Mouse (Mus musculus) Patski (cell line): Measurements from ENCODE around the gene Sfxn1. TPM values are rescaled to one million over a fixed set of nuclear protein-coding genes. Genes with fewer than 3 reads are reported as not detected.

ENCODE experiments used
- ATAC-seq: fragments of 100-300 bp; one replicate; pipeline ENCODE4 v1.8.0; 2021
- CTCF ChIA-PET: fragments of 350-600 bp; sonication (Branson Sonifier 250); formaldehyde crosslinking; loops from one replicate; lab custom pipeline; 2022; ENCODE audit warnings: inconsistent platforms; lab: Charles Lee
- POLR2A ChIA-PET: fragments of 350-600 bp; sonication (Branson Sonifier 250); formaldehyde crosslinking; loops from one replicate; lab custom pipeline; 2022; ENCODE audit warnings: antibody characterized with exemption, inconsistent platforms; lab: Charles Lee
- DNase-seq: peaks from one replicate; pipeline ENCODE4 v3.0.0-alpha.2; 2011; ENCODE audit warnings: low read depth, low spot score
- H3K27me3 ChIP-seq: fragments of 371-371 bp; one replicate; pipeline ENCODE4 v1.5.1; 2021
- CTCF ChIP-seq: fragments of 100-300 bp; IDR thresholded peaks from one replicate; pipeline ENCODE4 v1.5.1; 2021
- in situ Hi-C: fragments of 300-500 bp; cut with MboI; formaldehyde crosslinking; loops from 3 replicates; pipeline ENCODE4 v1.11.1; 2018; ENCODE audit warnings: low pct_unique_long_range_greater_than_20kb, mixed read lengths
- polyA plus RNA-seq: library from polyadenylated mRNA; unstranded; gene quantifications from one replicate; pipeline ENCODE4 v1.2.3, GENCODE M21; 2021

Sfxn1 gene
- polyA plus RNA-seq, 1 experiment from 2014 or later = 157 TPM

DNA sequence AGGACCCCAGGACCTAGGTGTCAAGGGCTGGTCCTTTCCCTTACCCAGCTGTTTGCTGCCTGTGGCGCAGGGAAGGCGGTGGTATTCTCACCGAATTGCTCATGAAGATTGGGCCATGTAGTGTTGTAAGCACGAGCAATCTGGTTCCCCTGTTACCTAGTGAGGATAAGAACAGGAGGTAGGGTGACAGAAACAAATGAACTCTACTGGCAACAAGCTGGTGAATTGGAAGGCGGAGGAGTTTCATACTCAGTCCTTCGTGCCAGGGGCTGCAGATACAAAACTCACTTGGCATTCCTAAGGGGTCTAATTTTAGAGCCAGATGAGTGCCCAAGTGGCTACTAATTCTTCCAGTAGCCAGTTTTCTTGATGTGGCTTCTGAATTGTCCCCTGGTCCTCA lies 4.4 kb downstream of the Sfxn1 start:
- ATAC-seq = no peak
- TF ChIP-seq CTCF = no peak
- in situ Hi-C loops = no loop called here
- ChIA-PET POLR2A (no interaction called here), CTCF (interaction anchor here (1.0 to 1.6 kb wide), 3 partner anchors 12 to 21 kb away, joined by 3 read pairs; no protein-coding TSS in a partner anchor)
- DNase-seq = no peak
- H3K27me3 ChIP-seq = no peaks in the 10 kb centered on the region

DNA sequence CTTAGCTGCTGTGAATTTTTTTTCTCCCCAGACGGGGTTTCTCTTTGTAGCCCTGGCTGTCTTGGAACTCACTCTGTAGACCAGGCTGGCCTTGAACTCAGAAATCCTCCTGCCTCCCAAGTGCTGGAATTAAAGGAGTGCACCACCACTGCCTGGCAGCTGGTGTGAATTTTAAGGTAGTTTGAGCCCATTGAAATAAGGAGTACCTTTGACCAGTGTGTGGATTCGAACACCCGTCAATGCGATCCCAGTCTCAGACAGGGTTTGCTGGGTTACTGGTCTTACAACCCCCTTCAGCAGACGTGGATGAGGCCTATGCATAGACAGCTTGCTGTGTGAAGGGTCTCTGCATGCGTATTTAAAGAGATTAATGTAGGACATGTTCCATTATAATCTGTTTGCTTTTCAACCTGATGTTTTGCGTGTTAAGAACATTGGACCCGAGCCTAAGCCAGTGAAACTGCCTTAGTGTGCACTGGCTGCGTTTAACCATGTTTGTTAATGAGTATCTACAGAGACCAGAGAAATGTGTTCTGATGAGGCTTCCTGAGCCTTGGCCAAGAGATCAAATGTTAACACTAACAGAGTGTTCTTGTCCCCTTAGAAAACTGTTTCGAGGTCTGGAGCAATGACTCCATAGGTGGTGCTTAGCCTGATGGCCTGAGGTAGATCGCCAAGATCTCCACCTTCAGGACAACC lies 5.2 kb downstream of the Sfxn1 start:
- no peak for ATAC-seq
- ChIA-PET POLR2A (no interaction called here), CTCF (no interaction called here)
- in situ Hi-C loops = no loop called here
- no peak for TF ChIP-seq CTCF
- no peak for DNase-seq
- no peaks in the 10 kb centered on the region for H3K27me3 ChIP-seq

- no peaks in the 10 kb centered on the region for H3K27me3 ChIP-seq
- ChIA-PET POLR2A (no interaction called here), CTCF (no interaction called here)
- no peak for DNase-seq
- no peak for TF ChIP-seq CTCF
- in situ Hi-C loops = no loop called here
- no peak for ATAC-seq
Observed at GRCm38 (mm10) chr13:54077470-54078174, 6.0 kb downstream of the Sfxn1 start.

- no peaks in the 10 kb centered on the region for H3K27me3 ChIP-seq
- in situ Hi-C loops = no loop called here
- no peak for TF ChIP-seq CTCF
- ChIA-PET POLR2A (interaction anchor here (0.9 kb wide), 1 partner anchor 18 kb away, joined by 3 read pairs; no protein-coding TSS in a partner anchor), CTCF (interaction anchor here (1.2 kb wide), 1 partner anchor 9 kb away, joined by 4 read pairs; no protein-coding TSS in a partner anchor)
- DNase-seq = no peak
- no peak for ATAC-seq
Observed at GRCm38 (mm10) chr13:54079782-54080759, 8.4 kb downstream of the Sfxn1 start.

DNA sequence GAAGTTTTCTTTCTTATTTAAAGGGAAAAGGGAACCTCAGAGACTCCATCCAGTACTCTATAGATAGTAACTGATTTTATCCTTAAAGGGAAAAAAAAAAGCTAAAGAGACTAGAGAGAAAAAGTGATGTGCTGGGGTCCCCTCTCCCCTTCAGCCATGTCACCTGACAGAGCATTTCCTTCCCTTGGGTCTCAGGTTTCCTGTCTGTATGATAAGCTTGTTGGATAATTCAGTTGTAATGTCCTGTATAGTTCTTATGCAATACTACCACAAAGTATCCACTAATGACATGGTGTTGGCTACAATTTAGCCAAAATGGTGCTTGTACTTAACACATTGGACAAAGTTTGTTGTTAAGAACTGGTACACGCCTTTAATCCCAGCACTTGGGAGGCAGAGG lies 9.1 kb downstream of the Sfxn1 start:
- no peak for TF ChIP-seq CTCF
- DNase-seq = no peak
- H3K27me3 ChIP-seq = no peaks in the 10 kb centered on the region
- no peak for ATAC-seq
- in situ Hi-C loops = no loop called here
- ChIA-PET POLR2A (interaction anchor here (0.9 kb wide), 1 partner anchor 17 kb away, joined by 3 read pairs; no protein-coding TSS in a partner anchor), CTCF (interaction anchor here (1.2 to 1.7 kb wide), 2 partner anchors 8 to 13 kb away, joined by 4 to 6 read pairs; no protein-coding TSS in a partner anchor)

DNA sequence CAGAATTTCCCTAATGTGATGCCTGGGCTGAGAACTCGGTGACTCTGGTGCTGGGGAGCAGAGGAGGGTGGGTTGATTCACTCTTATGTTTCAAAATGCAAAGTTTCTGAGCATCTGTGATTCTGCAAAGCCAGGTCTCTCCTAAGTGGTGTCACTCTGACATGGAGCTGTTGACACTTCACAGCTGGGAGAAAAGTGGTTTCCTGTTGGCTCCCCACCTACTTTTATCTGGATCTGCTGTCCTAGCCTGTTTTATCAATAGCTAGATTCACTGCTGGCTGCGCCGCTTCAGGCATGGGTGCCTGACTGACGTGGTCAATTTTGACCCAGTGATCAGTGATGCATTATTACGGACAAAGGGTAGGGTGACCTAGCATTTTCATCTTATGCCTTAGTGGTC lies 11.3 kb downstream of the Sfxn1 start:
- ChIA-PET CTCF (no interaction called here), POLR2A (no interaction called here)
- no peaks in the 10 kb centered on the region for H3K27me3 ChIP-seq
- DNase-seq = no peak
- no peak for ATAC-seq
- no peak for TF ChIP-seq CTCF
- in situ Hi-C loops = no loop called here

- ChIA-PET CTCF (no interaction called here), POLR2A (interaction anchor here (1.8 kb wide), 1 partner anchor 9 kb away, joined by 4 read pairs; no protein-coding TSS in a partner anchor)
- H3K27me3 ChIP-seq = no peaks in the 10 kb centered on the region
- no peak for DNase-seq
- TF ChIP-seq CTCF = no peak
- in situ Hi-C loops = no loop called here
- no peak for ATAC-seq
Observed at GRCm38 (mm10) chr13:54084178-54084577, 12.5 kb downstream of the Sfxn1 start.

DNA sequence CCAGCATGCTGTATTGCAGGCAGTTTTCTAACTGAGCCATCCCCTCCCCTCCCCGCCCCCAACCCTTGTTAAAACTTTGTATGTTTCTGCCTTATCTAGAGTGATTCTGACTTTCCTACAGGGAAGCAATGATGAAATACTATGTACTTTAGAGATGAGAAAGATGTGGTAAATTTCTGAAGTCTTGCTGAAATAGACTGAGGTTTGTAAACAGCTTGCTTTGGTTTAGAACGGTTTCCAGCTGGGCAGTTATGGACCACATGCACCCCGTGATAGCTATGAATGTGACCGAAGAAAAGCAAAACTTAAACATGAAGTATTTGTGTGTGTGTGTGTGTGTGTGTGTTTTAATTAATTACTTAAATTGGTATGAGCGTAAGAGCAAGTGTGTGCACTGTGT lies 13.2 kb downstream of the Sfxn1 start:
- ChIA-PET CTCF (no interaction called here), POLR2A (interaction anchor here (1.8 kb wide), 1 partner anchor 8 kb away, joined by 4 read pairs; no protein-coding TSS in a partner anchor)
- in situ Hi-C loops = no loop called here
- H3K27me3 ChIP-seq = no peaks in the 10 kb centered on the region
- no peak for TF ChIP-seq CTCF
- ATAC-seq = no peak
- no peak for DNase-seq

DNA sequence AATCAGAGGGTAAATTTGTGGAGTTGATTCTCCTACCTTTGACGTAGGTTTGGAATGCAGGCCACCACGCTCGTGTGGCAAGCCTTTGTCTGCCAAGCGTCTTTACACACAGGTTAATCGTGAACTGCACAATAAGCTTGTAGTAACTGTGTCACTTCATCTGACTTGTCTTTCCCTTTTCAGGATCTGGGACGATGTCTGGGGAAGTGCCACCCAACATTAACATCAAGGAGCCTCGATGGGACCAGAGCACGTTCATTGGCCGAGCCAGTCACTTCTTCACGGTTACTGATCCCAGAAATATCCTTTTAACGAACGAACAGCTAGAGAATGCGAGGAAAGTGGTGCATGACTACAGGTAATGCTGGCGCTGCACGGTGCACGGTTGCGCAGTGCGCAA lies 13.6 kb downstream of the Sfxn1 start:
- CTCF ChIA-PET = no interaction called here
- no peaks in the 10 kb centered on the region for H3K27me3 ChIP-seq
- in situ Hi-C loops = no loop called here

GRCm38 (mm10) chr13:54091719-54092118 lies 20.1 kb downstream of the Sfxn1 start:
- DNase-seq (no peak), ATAC-seq (no peak)
- in situ Hi-C loops = no loop called here
- H3K27me3 ChIP-seq = no peaks in the 10 kb centered on the region
- POLR2A ChIA-PET = no interaction called here
- CTCF ChIA-PET = interaction anchor here (1.6 kb wide), 1 partner anchor 26 kb away, joined by 5 read pairs; no protein-coding TSS in a partner anchor
- TF ChIP-seq CTCF = no peak

More for the DNA sequence above, 13.6 kb downstream of the Sfxn1 start:
- no peak for DNase-seq
- ATAC-seq = no peak
- TF ChIP-seq CTCF = no peak
- POLR2A ChIA-PET = interaction anchor here (1.8 kb wide), 1 partner anchor 8 kb away, joined by 4 read pairs; no protein-coding TSS in a partner anchor
